Mouse (Mus musculus) lung, postnatal 0 days (tissue): Measurements from ENCODE around the gene Erap1. TPM values are rescaled to one million over a fixed set of nuclear protein-coding genes. Genes with fewer than 3 reads are reported as not detected.

Experiments used
- ATAC-seq: fragments of 200-750 bp; cut with Nextera tagmentation; 2 replicates; pipeline ENCODE4 v1.8.0; 2017; ENCODE audit warnings: moderate library complexity
- DNase-seq: peaks from one replicate; pipeline ENCODE4 v3.0.0-alpha.2; 2016; ENCODE audit warnings: low spot score
- H3K27ac ChIP-seq: fragments of 300-500 bp; sonication (generic); 2 replicates; pipeline ENCODE4 v1.5.1; 2014; ENCODE audit warnings: antibody characterized with exemption, mild to moderate bottlenecking, low read length, mixed read lengths
- H3K27me3 ChIP-seq: fragments of 300-500 bp; sonication (generic); replicated peaks from 2 replicates; pipeline ENCODE4 v1.6.1; 2014; ENCODE audit warnings: low read length, mixed read lengths; ENCODE audit not compliant: insufficient read depth
- H3K36me3 ChIP-seq: fragments of 300-500 bp; sonication (generic); 2 replicates; pipeline ENCODE4 v1.6.1; 2014; ENCODE audit warnings: low read length, mixed read lengths; ENCODE audit not compliant: insufficient read depth
- H3K4me1 ChIP-seq: fragments of 300-500 bp; sonication (generic); 2 replicates; pipeline ENCODE4 v1.6.1; 2014; ENCODE audit warnings: antibody characterized with exemption, low read depth, low read length, mixed read lengths; ENCODE audit not compliant: insufficient read depth
- H3K4me2 ChIP-seq: fragments of 300-500 bp; sonication (generic); replicated peaks from 2 replicates; pipeline ENCODE4 v1.6.1; 2014; ENCODE audit warnings: low read depth, mild to moderate bottlenecking, low read length, moderate library complexity, mixed read lengths
- H3K4me3 ChIP-seq: fragments of 300-500 bp; sonication (generic); 2 replicates; pipeline ENCODE4 v1.5.1; 2014; ENCODE audit warnings: low read depth, low read length
- H3K9ac ChIP-seq: fragments of 300-500 bp; sonication (generic); replicated peaks from 2 replicates; pipeline ENCODE4 v1.6.1; 2014; ENCODE audit warnings: low read depth, mild to moderate bottlenecking
- H3K9me3 ChIP-seq: fragments of 300-500 bp; sonication (generic); 2 replicates; pipeline ENCODE4 v1.6.1; 2016; ENCODE audit warnings: low read length, mixed read lengths
- CTCF ChIP-seq: IDR thresholded peaks from 2 replicates; pipeline ENCODE4 v1.5.1; 2016; ENCODE audit warnings: antibody characterized with exemption, mild to moderate bottlenecking
- EP300 ChIP-seq: IDR thresholded peaks from 2 replicates; pipeline ENCODE4 v1.6.1; 2016; ENCODE audit warnings: antibody characterized with exemption, mild to moderate bottlenecking, control low read depth
- WGBS: fragments of 180-500 bp; shearing (Covaris S2); extraction: QIAGEN DNeasy Blood & Tissue Kit; methylation state at CpG from one replicate; pipeline ENCODE4 v1.1.7; 2014; 5-methylcytosine and 5-hydroxymethylcytosine counted together
- polyA plus RNA-seq: library from polyadenylated mRNA; unstranded; fragments of >200 nt; fragmentation: Nextera tagmentation; extraction: Ambion mirVana; gene quantifications from 2 replicates; pipeline ENCODE4 v1.2.1, GENCODE M21; 2015

The Erap1 gene
- polyA plus RNA-seq, 1 experiment from 2014 or later: 25.5 TPM

GRCm38 (mm10) chr13:74719002-74719401 lies 79.6 kb downstream of the Erap1 start:
- Histone ChIP-seq H3K4me2 (no peak overlapping the region), H3K9ac (no peak overlapping the region), H3K27ac (no peak overlapping the region), H3K9me3 (no peaks in the 10 kb centered on the region), H3K36me3 (peaks cover 13% of the 10 kb centered on the region; the same call in 1 of the 2 replicates), H3K4me3 (no peak overlapping the region), H3K27me3 (no peaks in the 10 kb centered on the region), H3K4me1 (no peaks in the 10 kb centered on the region)
- no peak for TF ChIP-seq CTCF
- ATAC-seq: no peak
- no peak for DNase-seq
- 71% methylated on average over 2 of the region's 2 CpGs for WGBS

GRCm38 (mm10) chr13:74733726-74734125 lies 94.4 kb downstream of the Erap1 start:
- DNase-seq: no peak
- Histone ChIP-seq H3K27ac (no peak overlapping the region), H3K4me2 (no peak overlapping the region), H3K36me3 (peaks cover 60% of the 10 kb centered on the region), H3K4me3 (no peak overlapping the region), H3K27me3 (no peaks in the 10 kb centered on the region), H3K9me3 (no peaks in the 10 kb centered on the region), H3K9ac (no peak overlapping the region), H3K4me1 (no peaks in the 10 kb centered on the region)
- WGBS: 90% methylated on average over 4 of the region's 4 CpGs
- TF ChIP-seq EP300 (no peak), CTCF (no peak)
- no peak for ATAC-seq

GRCm38 (mm10) chr13:74735834-74736233 lies 96.5 kb downstream of the Erap1 start:
- 68% methylated on average over 5 of the region's 5 CpGs for WGBS
- no peak overlapping the region for H3K4me2 ChIP-seq
- peaks cover 60% of the 10 kb centered on the region for H3K36me3 ChIP-seq
- no peak for DNase-seq
- H3K27me3 ChIP-seq: no peaks in the 10 kb centered on the region
- no peaks in the 10 kb centered on the region for H3K4me1 ChIP-seq
- no peak overlapping the region for H3K27ac ChIP-seq
- no peak overlapping the region for H3K9ac ChIP-seq
- TF ChIP-seq EP300 (no peak), CTCF (no peak)
- no peak overlapping the region for H3K4me3 ChIP-seq
- no peak for ATAC-seq
- H3K9me3 ChIP-seq: no peaks in the 10 kb centered on the region

DNA sequence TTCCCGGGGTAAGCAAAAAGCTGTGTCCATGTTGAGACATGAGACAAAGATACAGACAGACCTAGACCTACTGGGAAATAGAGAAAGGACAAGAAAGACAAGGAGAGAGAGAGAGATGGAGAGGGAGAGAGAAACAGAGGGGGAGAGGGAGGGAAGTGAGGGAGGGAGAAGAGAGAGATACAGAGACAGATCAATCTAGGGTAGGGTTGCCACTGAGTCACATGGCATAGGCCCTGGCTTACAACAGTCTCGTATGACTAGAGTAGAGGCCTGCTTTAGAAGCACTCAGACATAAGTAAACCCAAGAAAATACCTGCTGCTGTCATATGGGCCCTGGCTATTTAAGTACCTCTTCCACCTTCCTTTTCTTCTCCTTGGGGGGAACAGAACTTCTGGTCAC lies 97.0 kb downstream of the Erap1 start:
- Histone ChIP-seq H3K4me1 (no peaks in the 10 kb centered on the region), H3K27me3 (no peaks in the 10 kb centered on the region), H3K9ac (no peak overlapping the region), H3K4me3 (no peak overlapping the region), H3K9me3 (no peaks in the 10 kb centered on the region), H3K36me3 (peaks cover 57% of the 10 kb centered on the region), H3K4me2 (no peak overlapping the region), H3K27ac (no peak overlapping the region)
- ATAC-seq (no peak), DNase-seq (no peak)
- 87% methylated on average over 2 of the region's 2 CpGs for WGBS
- TF ChIP-seq EP300 (no peak), CTCF (no peak)

Other genes starting within 250 kb of the Erap1 start
- gene Zfp72, start 248.7 kb upstream of the Erap1 start, polyA plus RNA-seq: 3.0 and 3.1 TPM in 2 replicates
- 120 and 125 TPM in 2 replicates for gene Ftl1-ps1, start 239.9 kb upstream of the Erap1 start, polyA plus RNA-seq
- gene Zfp825, start 145.6 kb upstream of the Erap1 start, polyA plus RNA-seq: 14.9 and 15.2 TPM in 2 replicates
- 47.6 and 47.9 TPM in 2 replicates for gene Cast, start 169.2 kb downstream of the Erap1 start, polyA plus RNA-seq